Mouse (Mus musculus): ENCODE results near the gene Slc38a2.

The Slc38a2 gene

DNA sequence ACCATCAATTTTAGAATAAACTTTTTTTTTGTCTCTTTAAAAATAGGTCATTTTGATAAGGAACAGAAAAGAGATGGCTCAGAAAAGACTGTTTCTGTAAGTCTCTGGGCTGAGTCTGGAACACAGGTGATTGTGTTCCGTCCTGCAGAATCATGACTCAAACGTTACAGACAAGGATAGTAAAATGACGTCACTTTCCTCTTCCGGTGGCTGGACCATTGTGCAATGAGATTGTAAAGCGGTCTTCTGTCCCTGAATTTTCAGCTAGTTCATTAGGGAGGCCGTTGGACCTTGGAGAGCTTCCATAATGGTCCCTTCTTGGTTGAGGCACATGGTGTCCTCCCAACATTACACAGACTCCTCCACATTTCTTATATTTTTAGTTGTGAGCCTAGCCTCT, 29.8 kb downstream of the Slc38a2 start:
- no peak for DNase-seq (ENCODE audit: low spot score in 2 of 2)

GRCm38 (mm10) chr15:96666663-96667062, 32.9 kb downstream of the Slc38a2 start:
- peak; percentile 44 to 57 for DNase-seq (ENCODE audit: low spot score in 2 of 2)

- DNase-seq (ENCODE audit: low spot score in 2 of 2), result peak; percentile 42 to 80
These were observed 33.6 kb downstream of the Slc38a2 start for GRCm38 (mm10) chr15:96665889-96666288.

DNA sequence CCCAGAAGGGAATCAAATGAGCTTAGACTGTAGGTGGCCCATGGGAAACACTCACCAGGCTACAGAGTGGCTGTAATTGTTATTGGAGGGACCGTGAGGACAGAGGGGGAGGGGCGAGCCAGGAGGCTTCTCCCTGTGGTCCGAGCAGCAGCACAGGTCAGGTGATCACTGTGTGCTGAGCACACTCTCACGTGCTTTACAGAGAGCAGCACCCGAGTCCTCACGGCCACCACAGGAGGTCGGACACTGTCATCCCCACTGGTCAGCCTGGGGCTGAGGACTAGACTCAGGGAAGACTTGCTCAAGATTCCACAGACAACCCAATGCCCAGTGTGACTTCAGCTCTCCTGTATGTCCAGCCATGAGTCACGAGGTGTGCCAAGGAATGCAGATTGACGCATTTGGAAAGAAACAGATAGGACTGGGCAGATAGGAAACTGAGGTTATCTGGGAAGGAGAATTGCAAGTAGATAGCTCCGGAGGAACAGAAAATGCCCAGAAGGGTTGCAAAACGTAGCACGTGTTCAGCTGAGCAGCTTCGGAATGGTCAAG, 38.9 kb downstream of the Slc38a2 start:
- DNase-seq (ENCODE audit: low spot score in 2 of 2), result no peak

- DNase-seq (ENCODE audit: low spot score in 2 of 2), result no peak
These were observed 41.3 kb downstream of the Slc38a2 start for GRCm38 (mm10) chr15:96658275-96658602.

DNA sequence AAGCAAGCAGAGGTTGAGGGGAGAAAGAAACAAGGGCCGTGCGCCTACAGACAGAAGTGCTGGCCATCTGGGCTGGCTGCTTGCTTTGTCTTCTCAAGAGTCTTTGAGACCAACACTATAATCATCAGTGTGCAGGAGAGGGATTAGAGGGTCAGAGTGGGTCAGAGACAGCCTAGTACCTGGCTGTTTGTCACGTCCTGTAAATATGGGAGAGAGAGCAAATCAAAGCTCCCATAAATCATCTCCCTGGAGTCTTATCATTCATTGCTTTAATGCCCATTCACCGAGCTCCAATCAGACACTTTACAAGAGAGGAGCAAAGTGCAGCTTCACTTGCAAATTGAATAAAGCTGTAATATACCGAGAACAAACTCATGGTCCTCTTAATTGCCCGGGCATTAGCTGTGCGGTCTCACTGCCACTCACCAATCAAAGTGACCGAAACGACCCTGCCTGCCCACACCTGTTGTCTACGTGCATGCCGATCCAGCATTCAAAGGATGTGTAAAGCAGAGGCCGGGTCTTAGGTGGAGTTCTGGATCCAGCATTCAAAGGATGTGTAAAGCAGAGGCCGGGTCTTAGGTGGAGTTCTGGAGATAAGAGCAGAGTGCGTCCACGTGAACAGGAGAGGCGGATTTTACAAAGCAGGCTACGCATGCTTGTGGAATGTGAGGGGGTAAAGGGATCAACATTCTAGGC, 41.8 kb downstream of the Slc38a2 start:
- no peak for DNase-seq (ENCODE audit: low spot score in 2 of 2)

DNA sequence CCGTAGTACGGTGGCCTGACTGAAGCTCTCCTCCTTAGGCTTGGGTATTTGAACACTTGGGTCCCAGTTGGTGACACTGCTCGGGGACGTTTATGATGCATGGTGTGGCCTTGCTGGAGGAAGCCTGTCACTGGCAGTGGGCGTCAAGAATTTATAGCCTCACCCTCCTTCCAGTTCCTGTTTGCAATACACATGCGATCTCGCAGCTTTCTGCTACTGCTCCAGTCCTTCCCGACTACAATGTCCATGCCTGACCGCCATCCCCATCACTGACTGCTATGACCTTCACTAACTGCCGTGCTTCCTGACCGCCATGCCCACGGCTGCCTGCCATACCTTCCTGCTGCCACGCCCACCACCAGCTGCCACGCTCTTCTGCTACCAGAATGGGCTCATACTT, 44.0 kb downstream of the Slc38a2 start:
- no peak for DNase-seq (ENCODE audit: low spot score in 2 of 2)

DNA sequence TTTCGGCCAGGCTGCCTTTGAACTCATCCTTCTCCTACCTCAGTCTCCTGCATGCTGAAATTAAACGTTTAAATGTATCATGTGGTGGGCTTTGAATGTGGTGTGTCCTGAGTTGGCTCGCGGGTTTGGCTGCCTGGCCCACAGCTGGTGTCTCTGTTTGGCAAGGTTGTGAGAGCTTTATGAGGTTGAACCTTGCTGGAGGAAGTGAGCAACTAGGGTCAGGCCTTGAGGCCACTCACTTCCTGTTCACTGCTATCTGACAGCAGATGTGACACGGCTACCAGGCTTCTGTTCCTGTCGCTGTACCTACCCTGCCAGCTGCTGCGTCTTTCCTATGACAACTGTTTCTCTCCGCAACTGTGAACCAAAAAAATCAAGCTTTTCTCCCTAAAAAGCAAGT, 44.8 kb downstream of the Slc38a2 start:
- no peak for DNase-seq (ENCODE audit: low spot score in 2 of 2)

DNA sequence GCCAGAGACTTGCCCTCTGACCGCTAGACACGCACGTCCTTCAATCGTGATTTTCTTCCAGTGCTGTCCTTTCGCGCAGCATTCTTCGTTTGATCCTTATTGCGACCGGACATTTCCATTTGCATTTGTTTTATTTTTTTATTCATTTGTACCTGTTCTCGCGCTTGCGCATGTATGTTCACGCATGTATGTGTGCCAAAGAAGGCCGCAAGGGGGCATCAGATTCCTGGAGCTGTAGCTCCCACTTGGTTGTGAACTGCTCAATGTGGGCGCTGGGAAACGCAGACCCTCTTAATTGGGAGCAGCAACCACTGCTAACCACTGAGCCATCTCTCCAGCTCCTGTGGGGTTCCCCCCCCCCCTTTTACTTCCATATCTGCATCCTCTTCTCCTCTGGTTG, 46.5 kb downstream of the Slc38a2 start:
- DNase-seq (ENCODE audit: low spot score in 2 of 2), result no peak

- no peak for DNase-seq (ENCODE audit: low spot score in 2 of 2)
These were observed 47.0 kb downstream of the Slc38a2 start for GRCm38 (mm10) chr15:96652531-96652930.

DNA sequence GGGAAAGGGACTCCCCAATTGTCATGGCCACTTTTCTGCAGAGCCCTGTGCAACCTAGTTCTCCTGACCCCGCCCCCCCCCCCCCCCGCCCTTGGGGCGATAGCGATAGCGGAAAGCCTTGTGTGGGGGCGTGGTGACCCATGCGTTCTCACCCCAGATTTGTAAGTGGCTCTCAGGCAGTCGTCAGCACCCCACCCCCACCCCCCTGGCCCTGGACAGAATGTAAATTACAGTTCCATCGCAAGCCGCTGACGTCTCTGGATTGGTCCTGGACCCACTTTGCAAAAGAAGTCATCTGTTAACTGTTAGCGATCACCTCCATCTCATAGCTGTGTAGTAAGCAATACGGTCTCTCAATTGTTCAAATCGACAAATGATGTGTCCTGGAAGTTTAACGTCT, 52.2 kb downstream of the Slc38a2 start:
- no peak for DNase-seq (ENCODE audit: low spot score in 2 of 2)

- DNase-seq (ENCODE audit: low spot score in 2 of 2), result peak; percentile 61 to 66
These were observed 56.8 kb downstream of the Slc38a2 start, which contains the start of gene Slc38a1 for GRCm38 (mm10) chr15:96642436-96643405. TSS of gene Slc38a1 (minus strand) at chr15:96642913.

DNA sequence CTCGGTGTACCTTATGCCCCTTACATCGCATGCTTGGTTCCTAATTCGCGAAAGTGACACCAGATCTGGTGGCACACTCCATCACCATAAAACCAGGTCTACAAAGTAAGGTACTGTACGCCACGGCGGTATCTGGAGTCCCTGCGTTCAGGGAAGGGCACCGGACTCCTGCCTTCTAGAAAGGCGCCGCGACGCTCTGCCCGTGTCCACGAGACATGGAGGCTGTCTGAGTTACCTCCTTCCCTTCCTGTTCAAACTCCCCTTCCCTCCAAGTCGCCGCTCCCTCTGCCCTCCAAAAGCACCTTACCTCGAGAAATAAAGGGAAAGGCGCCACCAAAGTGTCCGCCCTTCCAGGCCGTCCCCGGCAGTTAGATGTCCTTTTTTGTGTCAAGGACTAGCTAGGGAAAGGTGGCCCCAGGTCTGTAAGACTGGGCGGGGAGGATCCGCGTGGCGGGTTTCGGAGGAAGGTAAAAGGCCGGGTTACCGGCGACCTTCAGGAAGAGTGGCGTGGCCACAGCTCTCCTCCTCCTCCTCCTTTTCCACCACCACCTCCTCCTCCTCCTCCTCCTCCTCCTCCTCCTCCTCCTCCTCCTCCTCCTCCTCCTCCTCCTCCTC, 57.6 kb downstream of the Slc38a2 start:
- DNase-seq (ENCODE audit: low spot score in 2 of 2), result peak; percentile 36 to 49

DNA sequence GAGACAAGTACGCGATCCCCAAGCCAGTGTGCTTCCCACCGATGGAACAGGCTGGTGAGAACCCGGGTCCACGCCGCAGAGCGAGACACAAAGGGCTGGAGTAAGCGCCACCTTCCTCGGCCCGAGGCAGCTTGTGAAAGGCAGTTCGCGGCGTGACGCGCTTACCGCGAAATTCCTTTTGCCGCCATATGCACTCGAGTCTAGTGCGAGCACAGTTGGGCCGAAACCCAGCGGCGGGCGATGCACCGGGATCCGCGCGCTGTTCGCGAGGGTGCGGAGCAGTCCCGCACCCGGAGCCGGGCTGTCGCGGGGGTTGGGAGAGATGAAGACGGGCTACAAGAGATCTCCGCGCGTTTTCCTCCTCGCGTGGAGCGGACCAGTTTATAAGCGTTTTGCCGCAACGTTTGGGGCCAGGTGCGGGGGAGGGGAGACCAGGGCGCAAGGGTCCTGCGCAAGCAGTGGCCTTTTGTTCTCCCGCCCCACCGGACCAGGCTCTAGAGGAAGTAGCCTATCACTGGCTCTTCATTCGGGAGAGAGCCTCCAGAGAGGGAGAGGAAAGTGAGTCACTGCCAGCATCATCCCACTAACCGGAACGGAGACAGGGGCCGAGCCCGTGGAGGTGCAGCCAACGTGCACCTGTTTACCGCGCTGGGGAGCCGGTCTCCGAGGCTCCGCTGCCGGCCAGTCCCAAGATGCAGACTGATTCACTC, 58.3 kb downstream of the Slc38a2 start:
- DNase-seq (ENCODE audit: low spot score in 2 of 2), result peak; percentile 69 to 75

GRCm38 (mm10) chr15:96640291-96640985, 59.1 kb downstream of the Slc38a2 start:
- DNase-seq (ENCODE audit: low spot score in 2 of 2), result peak in 1 of 2 experiments; percentile 42

DNA sequence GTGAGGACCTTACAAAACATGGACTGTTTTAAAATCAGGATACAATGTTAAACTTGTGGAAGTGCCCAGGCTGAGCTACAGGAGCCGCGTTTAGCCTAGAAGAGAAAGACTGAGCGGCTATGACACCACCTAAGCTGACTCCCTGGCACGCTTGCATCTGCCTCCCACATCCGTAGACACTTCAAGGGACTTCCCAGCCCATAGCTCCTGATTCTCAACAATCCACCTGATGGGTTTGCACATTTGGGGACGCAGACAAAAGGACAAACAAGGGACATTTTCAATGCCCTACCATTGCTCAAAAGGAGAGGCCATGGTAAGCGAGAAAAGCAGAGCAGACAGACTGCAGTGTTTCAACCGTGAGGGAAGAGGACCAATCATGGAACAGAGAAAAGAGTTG, 59.9 kb downstream of the Slc38a2 start:
- no peak for DNase-seq (ENCODE audit: low spot score in 2 of 2)

DNA sequence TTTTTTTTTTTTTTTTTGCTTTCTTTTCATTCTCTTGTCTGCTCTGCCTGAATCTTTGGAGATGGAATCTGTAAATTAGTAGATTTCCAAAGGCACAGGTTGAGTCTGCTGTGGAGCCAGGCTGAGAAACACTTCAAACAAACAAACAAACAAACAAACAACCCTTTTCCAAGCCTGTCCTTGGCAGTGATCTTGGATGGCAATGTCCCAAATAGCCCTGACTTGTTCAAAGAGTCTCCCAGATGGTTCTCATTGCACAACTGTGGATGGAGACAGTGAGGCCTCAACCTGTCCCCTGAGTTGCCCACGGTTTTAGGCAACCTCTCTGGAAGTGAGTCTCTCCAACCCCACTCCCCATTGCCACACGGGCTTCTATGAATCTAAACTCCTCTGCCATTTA, 60.9 kb downstream of the Slc38a2 start:
- DNase-seq (ENCODE audit: low spot score in 2 of 2), result no peak

GRCm38 (mm10) chr15:96638173-96638572, 61.4 kb downstream of the Slc38a2 start:
- DNase-seq (ENCODE audit: low spot score in 2 of 2), result no peak
